Mouse (Mus musculus): ENCODE measurements around the gene Tmem161b. TPM values are rescaled to one million over a fixed set of nuclear protein-coding genes. Genes with fewer than 3 reads are reported as not detected.

The Tmem161b gene
- total RNA-seq, 2 experiments from 2014 or later = 19.6 to 27.1 TPM

Small RNA genes lying within 50 kb of the gene (microRNA-seq; reads per million reads assigned to microRNA genes)
- gene Gm24331 = 0 reads per million in 2 experiments

Data from heart, postnatal 4 days (tissue).